Mouse (Mus musculus): ENCODE results near the gene D5Ertd577e. TPM values are rescaled to one million over a fixed set of nuclear protein-coding genes. Genes with fewer than 3 reads are reported as not detected.
"Not testable (repeated sequence)": the region's sequence is repeated elsewhere in the genome, so short reads cannot be mapped to it uniquely, and the experiment has no call there.

The D5Ertd577e gene
- not detected in 2 replicates for polyA plus RNA-seq (2014; fragmentation: Nextera tagmentation; extraction: Ambion mirVana)

GRCm38 (mm10) chr5:95456506-95456905 is at the start of gene D5Ertd577e:
TSS of gene D5Ertd577e (plus strand) at chr5:95456806.
- H3K4me3 ChIP-seq (ENCODE audit: low read length); H3K36me3 ChIP-seq (ENCODE audit: control insufficient read depth, insufficient read depth, low read length); H3K27ac ChIP-seq (ENCODE audit: low read depth, low read length); H3K9ac ChIP-seq (ENCODE audit: low read depth, low read length); H3K4me2 ChIP-seq (replicated peaks; ENCODE audit: low read depth, low read length); ATAC-seq (ENCODE audit: low FRiP score, low TSS enrichment); H3K4me1 ChIP-seq (ENCODE audit: control insufficient read depth, insufficient read depth, low read length); H3K9me3 ChIP-seq (ENCODE audit: control insufficient read depth, low read length); H3K27me3 ChIP-seq (ENCODE audit: control insufficient read depth, insufficient read depth, low read length): not testable (repeated sequence)
- WGBS, result 45% methylated on average over 1 of the region's 1 CpGs

DNA sequence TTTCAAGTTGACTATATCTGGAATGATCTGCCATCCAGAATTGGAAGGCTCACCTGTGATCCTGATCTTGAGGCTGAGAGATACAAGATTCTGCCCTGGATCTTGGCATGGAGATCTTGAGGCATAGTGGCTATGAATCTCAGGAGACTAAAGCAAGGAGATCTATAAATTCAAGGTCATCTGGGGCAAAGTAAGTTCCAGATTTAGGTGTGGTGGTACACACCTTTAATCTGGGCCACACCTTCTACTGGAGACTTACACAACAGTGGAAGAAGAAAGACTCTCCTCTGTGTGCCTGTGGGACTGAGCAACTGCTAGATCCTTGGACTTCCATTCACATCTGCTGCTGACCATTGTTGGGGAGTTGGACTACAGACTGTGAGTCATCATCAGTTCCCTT is 53.9 kb downstream of the D5Ertd577e start, which contains the start of gene Gm3286:
Gm3286 (plus strand) TSS at position 301 of the 400 bp plus-strand sequence.
- not testable (repeated sequence) for H3K27me3 ChIP-seq (ENCODE audit: control insufficient read depth, insufficient read depth, low read length); H3K4me2 ChIP-seq (replicated peaks; ENCODE audit: low read depth, low read length); H3K27ac ChIP-seq (ENCODE audit: low read depth, low read length); H3K4me1 ChIP-seq (ENCODE audit: control insufficient read depth, insufficient read depth, low read length); H3K9me3 ChIP-seq (ENCODE audit: control insufficient read depth, low read length); H3K9ac ChIP-seq (ENCODE audit: low read depth, low read length); H3K36me3 ChIP-seq (ENCODE audit: control insufficient read depth, insufficient read depth, low read length); H3K4me3 ChIP-seq (ENCODE audit: low read length); ATAC-seq (ENCODE audit: low FRiP score, low TSS enrichment)

Other genes with a start within 250 kb of the D5Ertd577e start
- not detected in 2 replicates for gene Gm10424, start 184.0 kb upstream of the D5Ertd577e start, polyA plus RNA-seq (2014; fragmentation: Nextera tagmentation; extraction: Ambion mirVana)
- not detected in 2 replicates for gene Gm3259, start 150.9 kb upstream of the D5Ertd577e start, polyA plus RNA-seq (2014; fragmentation: Nextera tagmentation; extraction: Ambion mirVana)
- not detected in 2 replicates for gene Gm3286, start 54.0 kb downstream of the D5Ertd577e start, polyA plus RNA-seq (2014; fragmentation: Nextera tagmentation; extraction: Ambion mirVana)
- gene Gm7971, start 138.1 kb downstream of the D5Ertd577e start, polyA plus RNA-seq (2014; fragmentation: Nextera tagmentation; extraction: Ambion mirVana), result not detected in 2 replicates